Mouse (Mus musculus) MEL (cell line): ENCODE data around the gene Adad1. TPM values are rescaled to one million over a fixed set of nuclear protein-coding genes. Genes with fewer than 3 reads are reported as not detected.

Source experiments
- DNase-seq: peaks from one replicate; pipeline ENCODE4 v3.0.0; 2011; ENCODE audit warnings: low read depth, low spot score
- H3K27ac ChIP-seq: 2 replicates; pipeline ENCODE4 v1.5.1; 2012; ENCODE audit warnings: low read depth, mild to moderate bottlenecking, control low read depth, low read length, moderate library complexity; ENCODE audit not compliant: control insufficient read depth
- H3K27me3 ChIP-seq, 2 experiments: fragments of 150-350 bp in 1 of 2; sonication (generic) in 1 of 2; 2 replicates each; pipeline ENCODE4 v1.6.1; 2012; ENCODE audit warnings: low read length in 2 of 2, mild to moderate bottlenecking in 2 of 2, improper control_type of control experiment in 1 of 2, moderate library complexity in 1 of 2; ENCODE audit not compliant: insufficient read depth in 2 of 2, control insufficient read depth in 1 of 2
- H3K36me3 ChIP-seq, 2 experiments: 2 replicates each; pipeline ENCODE4 v1.6.1; 2012 to 2014; ENCODE audit warnings: low read length in 2 of 2, improper control_type of control experiment in 1 of 2, inconsistent platforms in 1 of 2, mild to moderate bottlenecking in 1 of 2; ENCODE audit not compliant: insufficient read depth in 2 of 2, control insufficient read depth in 1 of 2
- H3K4me1 ChIP-seq, 2 experiments: fragments of 150-350 bp in 1 of 2; sonication (generic) in 1 of 2; 2 replicates each; pipeline ENCODE4 v1.6.1; 2012; ENCODE audit warnings: low read length in 2 of 2, improper control_type of control experiment in 1 of 2, mild to moderate bottlenecking in 1 of 2; ENCODE audit not compliant: insufficient read depth in 2 of 2, control insufficient read depth in 1 of 2
- H3K4me3 ChIP-seq, 2 experiments: fragments of 150-350 bp in 1 of 2; sonication (generic) in 1 of 2; 2 replicates each; pipeline ENCODE4 v1.5.1; 2012; ENCODE audit warnings: low read depth in 2 of 2, low read length in 2 of 2, mild to moderate bottlenecking in 2 of 2, moderate library complexity in 2 of 2, control low read depth in 1 of 2, improper control_type of control experiment in 1 of 2; ENCODE audit not compliant: control insufficient read depth in 1 of 2, insufficient read depth in 1 of 2
- H3K79me2 ChIP-seq: 2 replicates; pipeline ENCODE4 v1.6.1; 2012; ENCODE audit warnings: mild to moderate bottlenecking, low read length, moderate library complexity; ENCODE audit not compliant: control insufficient read depth, poor library complexity, insufficient read depth
- H3K9ac ChIP-seq: 2 replicates; pipeline ENCODE4 v1.6.1; 2012; ENCODE audit warnings: low read depth, mild to moderate bottlenecking, control low read depth, low read length, moderate library complexity; ENCODE audit not compliant: control insufficient read depth, poor library complexity, severe bottlenecking
- H3K9me3 ChIP-seq: fragments of 150-350 bp; sonication (generic); replicated peaks from 2 replicates; pipeline ENCODE4 v1.6.1; 2012; ENCODE audit warnings: mild to moderate bottlenecking, low read length, improper control_type of control experiment, moderate library complexity; ENCODE audit not compliant: insufficient read depth
- CHD1 ChIP-seq: IDR thresholded peaks from 2 replicates; pipeline ENCODE4 v1.6.1; 2012; ENCODE audit warnings: low read depth, mild to moderate bottlenecking, inconsistent platforms, low read length, improper control_type of control experiment
- CHD2 ChIP-seq: IDR thresholded peaks from 2 replicates; pipeline ENCODE4 v1.6.1; 2011; ENCODE audit warnings: low read length, improper control_type of control experiment
- E2F4 ChIP-seq: IDR thresholded peaks from 2 replicates; pipeline ENCODE4 v1.6.1; 2011; ENCODE audit warnings: low read depth, low read length, improper control_type of control experiment, borderline replicate concordance
- GABPA ChIP-seq: IDR thresholded peaks from 2 replicates; pipeline ENCODE4 v1.6.1; 2012; ENCODE audit warnings: low read depth, mild to moderate bottlenecking, inconsistent platforms, low read length, improper control_type of control experiment, moderate library complexity
- GATA1 ChIP-seq: IDR thresholded peaks from 2 replicates; pipeline ENCODE4 v1.6.1; 2011; ENCODE audit warnings: low read depth, low read length, improper control_type of control experiment
- HCFC1 ChIP-seq: IDR thresholded peaks from 2 replicates; pipeline ENCODE4 v1.6.1; 2012; ENCODE audit warnings: low read depth, mild to moderate bottlenecking, inconsistent platforms, low read length, improper control_type of control experiment, moderate library complexity
- JUND ChIP-seq: IDR thresholded peaks from 2 replicates; pipeline ENCODE4 v1.6.1; 2011; ENCODE audit warnings: low read depth, mild to moderate bottlenecking, improper control_type of control experiment, low read length
- MAFK ChIP-seq: IDR thresholded peaks from 2 replicates; pipeline ENCODE4 v1.6.1; 2011; ENCODE audit warnings: low read depth, mild to moderate bottlenecking, low read length, improper control_type of control experiment, borderline replicate concordance
- MAX ChIP-seq: IDR thresholded peaks from 2 replicates; pipeline ENCODE4 v1.6.1; 2011; ENCODE audit warnings: low read length, improper control_type of control experiment
- MEF2A ChIP-seq: IDR thresholded peaks from 2 replicates; pipeline ENCODE4 v1.6.1; 2014; ENCODE audit warnings: low read depth, mild to moderate bottlenecking, inconsistent platforms, low read length, improper control_type of control experiment; ENCODE audit not compliant: poor library complexity, insufficient replicate concordance, severe bottlenecking; ENCODE audit errors: extremely low read depth
- MXI1 ChIP-seq: IDR thresholded peaks from 2 replicates; pipeline ENCODE4 v1.6.1; 2011; ENCODE audit warnings: mild to moderate bottlenecking, low read depth, low read length, improper control_type of control experiment
- MYC ChIP-seq: IDR thresholded peaks from 2 replicates; pipeline ENCODE4 v1.6.1; 2011; ENCODE audit warnings: low read depth, mild to moderate bottlenecking, low read length, improper control_type of control experiment, moderate library complexity
- NRF1 ChIP-seq: IDR thresholded peaks from 2 replicates; pipeline ENCODE4 v1.6.1; 2014; ENCODE audit warnings: low read depth, mild to moderate bottlenecking, inconsistent platforms, low read length, improper control_type of control experiment, moderate library complexity; ENCODE audit not compliant: poor library complexity, insufficient read depth, severe bottlenecking
- POLR2AphosphoS2 ChIP-seq: IDR thresholded peaks from 2 replicates; pipeline ENCODE4 v1.6.1; 2011; ENCODE audit warnings: low read length, improper control_type of control experiment
- POLR2AphosphoS5 ChIP-seq: IDR thresholded peaks from 2 replicates; pipeline ENCODE4 v1.6.1; 2012; ENCODE audit warnings: low read depth, borderline replicate concordance, mild to moderate bottlenecking, inconsistent platforms, low read length, moderate library complexity, mixed read lengths
- TBP ChIP-seq: IDR thresholded peaks from 2 replicates; pipeline ENCODE4 v1.8.0; 2011; ENCODE audit warnings: low read depth, low read length, improper control_type of control experiment
- TCF12 ChIP-seq: IDR thresholded peaks from 2 replicates; pipeline ENCODE4 v1.6.1; 2014; ENCODE audit warnings: low read depth, mild to moderate bottlenecking, inconsistent platforms, low read length, improper control_type of control experiment, moderate library complexity
- USF2 ChIP-seq, 2 experiments: IDR thresholded peaks; 2 replicates each; pipeline ENCODE4 v1.6.1; 2011 to 2012; ENCODE audit warnings: improper control_type of control experiment in 2 of 2, low read length in 2 of 2, borderline replicate concordance in 1 of 2, inconsistent platforms in 1 of 2, low read depth in 1 of 2, mild to moderate bottlenecking in 1 of 2; ENCODE audit not compliant: insufficient read depth in 1 of 2
- ZC3H11A ChIP-seq: IDR thresholded peaks from 2 replicates; pipeline ENCODE4 v1.6.1; 2012; ENCODE audit warnings: low read depth, mild to moderate bottlenecking, inconsistent platforms, low read length, improper control_type of control experiment
- ZMIZ1 ChIP-seq: IDR thresholded peaks from 2 replicates; pipeline ENCODE4 v1.6.1; 2012; ENCODE audit warnings: low read depth, mild to moderate bottlenecking, inconsistent platforms, low read length, improper control_type of control experiment, moderate library complexity
- ZNF384 ChIP-seq: IDR thresholded peaks from 2 replicates; pipeline ENCODE4 v1.6.1; 2012; ENCODE audit warnings: low read depth, mild to moderate bottlenecking, inconsistent platforms, low read length, improper control_type of control experiment
- polyA plus RNA-seq, 2 experiments: library from polyadenylated mRNA; stranded (reverse) in 1 of 2; unstranded in 1 of 2; fragments of >175 nt in 1 of 2; fragments of >200 nt in 1 of 2; gene quantifications; 2 replicates each; pipeline versions ENCODE4 v1.2.1 to v1.2.4; 2012; ENCODE audit warnings: low replicate concordance in 2 of 2, low read depth in 1 of 2; ENCODE audit not compliant: insufficient read length in 2 of 2, insufficient read depth in 1 of 2, missing spikeins in 1 of 2
- total RNA-seq: library from RNA; depleted of rRNA; stranded (reverse); fragments of 300-350 nt; gene quantifications from 2 replicates; pipeline ENCODE4 v1.2.3, GENCODE M21; 2012

The Adad1 gene
- total and polyA plus RNA-seq, 3 experiments: not detected

- Histone ChIP-seq H3K27ac (no peak overlapping the region), H3K9me3 (no peaks in the 10 kb centered on the region), H3K4me1 (no peaks in the 10 kb centered on the region), H3K4me3 (no peak overlapping the region), H3K27me3 (peaks cover 0 to 2% of the 10 kb centered on the region in 2 experiments; a peak in 2 of 4 replicates), H3K36me3 (no peaks in the 10 kb centered on the region), H3K79me2 (no peaks in the 10 kb centered on the region), H3K9ac (no peak overlapping the region)
- no peak for DNase-seq
- TF ChIP-seq NRF1: no peak
- no peak for TF ChIP-seq TCF12
- TF ChIP-seq ZMIZ1: no peak
- no peak for TF ChIP-seq MAFK
- TF ChIP-seq MEF2A: no peak
- TF ChIP-seq CHD1: no peak
- no peak for TF ChIP-seq CHD2
- TF ChIP-seq POLR2AphosphoS5: no peak
- TF ChIP-seq MAX: no peak
- TF ChIP-seq GABPA: no peak
- no peak for TF ChIP-seq USF2 (IDR thresholded peaks at IDR 0.05; ENCODE audit: borderline replicate concordance in 1 of 2, insufficient read depth in 1 of 2, low read depth in 1 of 2, low read length in 2 of 2)
- TF ChIP-seq JUND: no peak
- no peak for TF ChIP-seq ZNF384
- no peak for TF ChIP-seq HCFC1
- TF ChIP-seq ZC3H11A: no peak
Measured at GRCm38 (mm10) chr3:37146406-37146805, 83.1 kb downstream of the Adad1 start.

- no peak overlapping the region for H3K4me3 ChIP-seq
- TF ChIP-seq POLR2AphosphoS2 (no peak), GATA1 (no peak), MYC (no peak), E2F4 (no peak), TBP (no peak), CHD1 (no peak), MXI1 (no peak)
- TF ChIP-seq, all 39 proteins: peak for 0
- Histone ChIP-seq H3K27ac (no peak overlapping the region), H3K9me3 (no peaks in the 10 kb centered on the region), H3K4me1 (no peaks in the 10 kb centered on the region), H3K79me2 (no peaks in the 10 kb centered on the region), H3K9ac (no peak overlapping the region), H3K27me3 (peaks cover 0 to 2% of the 10 kb centered on the region in 2 experiments; a peak in 2 of 4 replicates), H3K36me3 (no peaks in the 10 kb centered on the region)
- no peak for DNase-seq
Measured at GRCm38 (mm10) chr3:37146810-37147209, 83.5 kb downstream of the Adad1 start.
